Mouse (Mus musculus): ENCODE results near the gene Smoc1.

Gene Smoc1

DNA sequence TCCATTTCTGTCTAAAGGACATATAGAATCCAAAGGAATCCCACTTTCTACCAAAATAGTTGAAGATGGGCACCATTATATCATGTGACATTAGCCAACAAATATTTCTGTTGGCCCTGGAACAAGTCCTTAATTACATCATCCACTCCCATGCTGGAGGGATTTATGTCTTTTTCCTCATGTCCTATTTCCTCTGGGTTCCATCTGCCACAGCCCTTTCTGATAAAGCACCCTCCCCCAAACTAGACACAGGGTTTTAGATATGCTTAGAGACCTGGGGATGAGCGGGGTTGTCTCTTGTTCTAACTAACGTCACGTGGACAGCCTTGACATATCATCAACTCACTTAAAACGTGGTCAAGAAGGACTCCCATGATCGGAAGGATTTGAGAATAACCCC lies 102.1 kb downstream of the Smoc1 start:
- no peak for DNase-seq (ENCODE audit: low read depth, low spot score)

DNA sequence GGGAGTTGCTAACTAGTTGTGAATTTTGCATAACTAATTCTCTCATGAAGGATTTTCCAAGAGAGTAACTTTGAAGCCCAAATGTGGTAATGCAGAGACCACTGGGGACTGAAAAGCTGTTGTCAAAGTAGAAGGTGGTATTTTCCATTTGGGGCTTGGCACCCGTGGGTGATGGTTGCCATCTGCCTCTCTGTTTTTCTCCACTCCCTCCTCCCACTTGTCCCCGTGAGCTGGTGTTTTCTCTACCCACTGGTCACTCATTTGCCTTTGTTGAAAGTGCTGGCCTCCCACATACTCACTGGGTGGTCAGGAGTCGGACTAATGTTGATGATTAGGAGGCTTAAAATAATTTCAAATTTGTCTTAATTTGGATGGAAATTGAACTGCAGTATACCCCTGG lies 104.1 kb downstream of the Smoc1 start:
- no peak for DNase-seq (ENCODE audit: low read depth, low spot score)

DNA sequence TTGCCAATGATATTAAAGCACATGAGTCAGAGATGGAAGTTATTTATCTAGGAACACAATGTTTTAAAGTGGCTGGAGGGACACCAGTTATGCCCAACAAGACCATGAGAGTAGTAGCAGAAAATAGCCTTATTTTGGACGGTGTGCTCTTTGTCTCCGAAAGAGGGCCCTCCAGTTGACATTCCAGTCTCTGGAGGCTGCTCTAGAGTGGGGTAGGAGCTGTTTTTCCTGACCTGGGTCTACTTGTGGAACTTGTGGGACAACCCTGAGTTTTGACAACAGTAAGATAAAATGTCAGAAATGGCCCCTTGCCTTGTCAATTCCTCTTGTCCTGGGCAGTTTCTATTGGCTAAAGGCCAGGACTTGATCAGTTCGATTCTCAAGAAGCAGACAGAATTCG lies 104.5 kb downstream of the Smoc1 start:
- no peak for DNase-seq (ENCODE audit: low read depth, low spot score)

DNA sequence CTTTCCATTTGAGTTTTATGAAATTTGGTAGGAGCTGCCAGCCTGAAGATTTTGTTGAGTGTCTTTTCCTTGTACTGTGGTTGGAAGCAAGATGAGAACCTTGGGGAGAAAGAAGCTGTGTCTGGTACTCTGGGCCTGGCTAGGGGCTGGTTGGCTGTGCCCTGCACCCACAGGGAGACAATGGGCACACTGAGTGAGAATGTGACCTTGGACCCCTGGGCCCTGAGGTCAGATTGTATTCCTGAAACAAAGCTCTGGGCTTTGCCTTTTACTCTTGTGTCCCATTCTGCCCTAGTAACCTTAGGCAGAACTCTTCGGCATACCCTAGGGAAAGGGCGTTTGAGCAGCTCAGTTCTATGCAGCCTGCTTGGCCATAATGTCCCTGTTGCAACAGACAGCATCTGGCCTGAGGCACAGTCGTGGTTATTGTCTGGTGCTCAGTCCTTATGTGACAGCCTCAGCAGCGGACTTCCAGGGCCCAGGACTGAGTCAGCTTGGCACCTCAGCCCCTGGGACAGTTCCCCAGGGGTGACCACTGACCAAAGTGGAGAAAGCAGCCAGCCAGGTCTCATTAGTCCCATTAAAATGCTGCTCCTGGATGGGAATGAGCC lies 106.6 kb downstream of the Smoc1 start:
- no peak for DNase-seq (ENCODE audit: low read depth, low spot score)

DNA sequence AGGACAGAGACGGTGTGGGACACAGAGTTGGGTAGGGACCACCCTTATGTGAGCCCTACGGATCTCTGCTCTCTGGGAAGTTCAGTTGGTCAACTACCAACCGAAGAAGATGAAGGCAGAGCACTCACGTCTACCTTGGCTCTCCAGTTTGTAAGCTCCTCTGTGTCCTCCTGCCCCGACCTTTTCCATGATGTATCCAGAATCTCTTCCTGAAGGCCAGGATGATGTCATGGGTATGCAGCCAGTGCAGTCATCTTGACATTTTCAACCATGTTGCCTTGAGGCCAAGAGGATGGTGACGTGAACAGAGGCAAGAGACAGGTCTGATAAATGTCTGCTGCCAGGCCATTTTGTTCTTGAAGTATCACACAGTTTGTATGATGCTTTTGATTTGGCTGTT lies 111.6 kb downstream of the Smoc1 start:
- DNase-seq (ENCODE audit: low read depth, low spot score) = no peak

DNA sequence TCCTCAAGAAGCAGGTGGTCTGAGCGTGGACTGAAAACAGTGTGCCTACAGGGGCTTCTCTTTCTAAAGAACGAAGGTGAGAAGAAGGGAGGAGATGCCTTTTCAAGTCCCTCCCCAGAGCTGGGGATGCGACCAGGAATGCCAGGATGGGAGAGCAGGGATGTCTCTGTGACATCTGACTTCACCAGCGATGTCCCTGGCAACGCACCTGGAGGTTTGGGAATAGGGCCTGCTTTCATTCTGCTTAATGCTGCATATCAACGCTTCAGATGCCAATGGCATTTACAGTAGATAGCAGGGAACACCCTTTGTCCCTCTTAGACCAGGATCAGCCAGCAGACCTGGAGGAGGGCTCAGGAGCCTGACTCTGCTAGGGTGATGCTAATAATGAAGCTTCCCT lies 112.9 kb downstream of the Smoc1 start:
- no peak for DNase-seq (ENCODE audit: low read depth, low spot score)

DNA sequence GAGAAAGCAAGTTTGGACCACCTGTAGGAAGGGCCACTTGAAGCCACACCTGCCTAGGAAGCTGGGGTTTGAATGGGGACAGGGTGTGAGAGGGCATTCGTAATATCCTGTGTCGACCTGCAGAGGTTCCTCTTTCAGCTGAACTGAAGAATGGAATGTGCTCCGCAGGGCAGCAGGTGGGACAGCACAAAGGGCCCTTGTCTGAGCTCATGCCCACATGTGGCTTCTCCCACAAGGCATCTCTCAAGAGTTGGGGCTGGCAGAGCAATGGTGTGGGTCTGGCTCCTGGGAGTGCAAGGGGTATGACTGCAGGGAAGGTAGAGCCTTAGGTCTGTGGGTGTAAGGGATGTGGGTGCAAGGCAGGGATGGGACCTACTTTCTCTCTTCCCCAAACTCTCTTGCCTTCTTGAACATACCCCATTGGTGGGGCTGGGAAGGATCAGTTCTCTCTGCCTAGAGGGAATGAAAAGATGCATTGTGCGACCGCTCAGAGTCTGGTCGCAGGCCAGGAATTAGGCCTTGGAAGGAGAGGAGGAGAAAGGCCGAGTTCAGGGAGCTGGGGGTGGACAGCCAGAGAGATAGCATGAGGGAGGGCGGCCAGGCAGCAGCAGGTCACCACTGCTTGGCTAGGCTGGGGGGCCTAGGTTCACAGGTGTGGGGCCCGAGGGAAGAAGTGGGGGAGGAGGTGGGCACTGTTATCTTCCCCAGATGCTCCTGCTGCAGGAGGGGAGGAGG lies 114.2 kb downstream of the Smoc1 start:
- DNase-seq (ENCODE audit: low read depth, low spot score) = no peak

DNA sequence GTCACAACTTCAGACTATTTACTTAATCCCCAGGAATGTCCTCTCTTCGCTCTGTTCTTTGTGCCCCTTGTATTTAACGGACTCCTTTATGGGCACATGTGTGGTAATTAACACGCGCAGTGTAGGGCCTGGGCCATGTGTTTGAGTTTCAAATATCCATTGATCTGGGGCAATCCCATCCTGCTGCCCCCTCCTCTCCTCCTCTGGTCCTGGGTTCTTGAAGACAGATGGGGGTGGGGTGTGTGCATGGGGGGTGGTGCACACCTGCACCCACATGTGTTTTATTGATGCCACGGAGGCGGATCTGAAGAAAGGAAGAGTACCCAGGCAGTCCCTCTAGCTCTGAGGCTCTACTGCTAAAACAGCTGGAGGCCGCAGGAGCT lies 114.7 kb downstream of the Smoc1 start:
- DNase-seq (ENCODE audit: low read depth, low spot score) = no peak

DNA sequence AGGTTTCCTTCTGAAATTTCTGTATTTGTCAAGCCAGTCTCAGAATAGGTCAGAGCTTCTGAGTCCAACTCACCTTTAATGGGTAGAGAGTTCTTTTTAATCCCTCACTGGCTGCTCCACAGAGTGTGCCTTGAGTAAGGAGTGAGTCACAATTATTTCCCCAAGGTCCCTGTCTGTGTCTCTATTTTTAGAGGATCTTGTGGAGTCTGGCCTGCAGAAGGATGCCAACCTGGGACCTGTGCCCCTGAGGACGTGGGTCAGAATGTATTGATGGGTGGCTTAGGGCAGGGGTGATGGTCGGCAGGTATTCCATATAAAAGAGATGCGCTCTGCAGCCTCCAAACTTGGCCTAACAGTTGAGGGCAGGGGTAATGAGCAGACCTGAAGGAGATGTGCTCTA lies 115.6 kb downstream of the Smoc1 start:
- no peak for DNase-seq (ENCODE audit: low read depth, low spot score)

DNA sequence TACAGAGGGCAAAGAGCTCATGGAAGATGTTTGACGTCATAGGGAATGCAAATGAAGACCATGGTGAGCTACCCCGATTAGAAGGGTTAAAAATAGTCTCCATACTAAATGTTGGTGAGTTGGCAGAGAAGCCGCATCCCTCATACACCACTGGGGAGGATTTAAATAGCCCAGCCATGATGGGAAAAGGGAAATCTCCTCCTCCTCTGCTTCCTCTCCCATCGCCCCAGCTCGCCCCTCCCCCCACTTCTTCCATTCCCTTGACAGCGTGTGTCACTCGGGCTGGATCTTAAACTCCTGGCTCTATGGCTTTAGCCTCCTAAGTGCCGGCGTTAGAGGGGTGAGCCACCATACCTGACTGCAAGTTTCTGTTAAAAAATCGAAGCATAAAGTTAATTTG lies 117.6 kb downstream of the Smoc1 start:
- no peak for DNase-seq (ENCODE audit: low read depth, low spot score)

DNA sequence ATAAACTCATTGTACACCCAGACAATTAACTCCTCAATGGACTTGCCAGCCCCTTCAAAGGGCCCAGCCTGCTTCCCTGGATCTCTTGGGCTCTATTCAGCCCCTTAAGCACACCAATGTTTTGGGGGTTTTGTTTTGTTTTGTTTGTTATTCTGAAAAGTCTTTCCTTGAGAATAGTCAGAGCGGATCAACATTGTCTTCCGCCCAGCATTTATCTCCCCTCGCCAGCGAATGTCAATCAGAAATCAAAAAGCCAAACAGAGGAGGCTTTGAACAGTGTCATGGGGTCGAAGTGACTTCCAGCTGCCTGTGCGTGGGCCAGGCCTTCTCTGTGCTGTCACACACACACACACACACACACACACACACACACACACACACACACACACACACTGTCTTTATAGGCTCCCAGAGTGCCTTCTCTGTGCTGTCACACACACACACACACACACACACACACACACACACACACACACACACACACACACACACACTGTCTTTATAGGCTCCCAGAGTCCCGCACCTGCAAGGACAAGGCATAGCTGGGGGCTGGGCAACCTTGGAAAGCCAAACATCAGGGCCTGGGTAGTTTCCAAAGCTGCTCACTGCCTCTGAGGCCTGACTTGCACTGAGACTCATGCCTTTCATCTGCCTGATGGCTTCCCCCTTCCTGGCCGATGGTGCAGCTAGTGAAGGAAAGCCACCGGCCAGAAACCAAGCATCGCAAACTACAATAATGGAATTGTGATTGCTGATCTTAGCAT lies 120.0 kb downstream of the Smoc1 start:
- no peak for DNase-seq (ENCODE audit: low read depth, low spot score)

DNA sequence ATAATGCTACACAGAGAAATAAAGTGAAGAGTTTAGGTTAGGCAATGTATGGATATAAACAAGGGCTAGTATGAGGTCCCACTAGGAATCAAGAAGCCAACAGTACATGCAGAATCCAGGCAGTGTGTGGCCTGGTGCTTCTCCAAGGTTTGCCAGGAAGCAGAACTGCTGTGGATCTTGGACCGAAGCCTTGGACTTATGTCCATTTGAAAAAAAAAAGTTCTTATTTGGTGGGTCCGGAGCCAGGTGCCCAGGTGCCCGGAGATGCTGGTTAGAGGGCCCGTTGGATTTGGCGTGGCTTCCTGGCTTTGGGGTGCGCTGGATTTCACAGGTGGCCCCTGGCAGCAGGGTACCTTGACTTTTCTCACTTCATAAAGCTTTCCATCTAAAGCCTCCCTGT lies 121.3 kb downstream of the Smoc1 start:
- no peak for DNase-seq (ENCODE audit: low read depth, low spot score)

DNA sequence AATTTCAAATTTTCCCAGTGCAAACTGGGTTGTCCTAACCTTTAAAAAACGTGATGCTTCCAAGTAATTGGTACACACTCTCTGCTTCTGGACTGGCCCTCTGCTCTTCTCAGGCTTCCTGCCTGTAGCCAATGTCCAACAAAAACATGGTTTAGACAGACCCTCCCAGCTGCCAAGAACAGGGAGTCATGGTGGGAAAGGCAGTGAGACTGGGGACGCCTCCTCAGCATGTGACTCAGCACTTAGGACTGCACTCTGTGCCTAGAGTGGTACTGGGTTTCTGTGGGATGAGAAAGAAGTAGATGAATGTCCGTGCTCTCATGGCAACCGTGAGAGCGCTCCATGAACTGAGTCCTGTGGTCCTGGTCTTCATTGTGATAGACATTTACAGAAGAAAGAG lies 124.3 kb downstream of the Smoc1 start:
- no peak for DNase-seq (ENCODE audit: low read depth, low spot score)

DNA sequence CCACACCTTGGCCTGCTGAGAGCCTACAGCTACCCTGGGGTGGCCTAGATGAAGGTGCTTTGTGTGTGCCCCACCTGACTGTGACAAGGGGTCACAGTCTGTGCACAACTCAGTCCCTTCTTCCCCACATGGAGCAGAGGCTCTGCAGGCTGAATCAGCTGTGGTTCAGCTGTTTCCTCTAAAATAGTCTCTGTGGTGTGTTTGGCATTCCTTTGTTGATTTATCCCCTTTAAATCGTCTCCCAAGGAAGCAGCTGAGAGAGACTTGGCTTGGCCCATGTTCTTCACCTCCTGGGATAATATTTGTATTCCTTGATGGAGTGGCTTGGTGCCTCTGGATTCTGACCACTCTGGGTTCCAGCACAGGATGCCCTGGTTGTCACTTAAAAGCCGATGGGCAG lies 125.5 kb downstream of the Smoc1 start:
- DNase-seq (ENCODE audit: low read depth, low spot score) = no peak

DNA sequence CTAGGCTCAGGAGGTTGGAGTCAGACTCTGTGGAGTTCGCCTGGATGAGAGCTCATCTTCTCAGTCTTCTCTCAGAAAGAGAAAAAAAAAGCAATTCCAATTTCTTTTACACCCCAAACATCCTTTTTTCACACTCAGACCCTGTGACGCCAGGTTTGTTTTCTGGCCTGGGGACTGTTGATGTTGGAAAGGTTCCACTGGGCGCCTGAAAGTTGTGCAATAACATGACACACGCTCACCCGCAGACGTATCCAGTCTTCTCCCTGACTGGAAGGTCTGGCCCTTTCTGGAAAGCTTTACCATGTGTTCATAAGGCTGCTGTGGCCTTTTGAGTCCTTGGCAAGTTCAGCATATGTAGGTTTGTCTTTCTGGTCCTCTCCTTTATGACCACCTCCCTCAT lies 129.1 kb downstream of the Smoc1 start:
- DNase-seq (ENCODE audit: low read depth, low spot score) = no peak

DNA sequence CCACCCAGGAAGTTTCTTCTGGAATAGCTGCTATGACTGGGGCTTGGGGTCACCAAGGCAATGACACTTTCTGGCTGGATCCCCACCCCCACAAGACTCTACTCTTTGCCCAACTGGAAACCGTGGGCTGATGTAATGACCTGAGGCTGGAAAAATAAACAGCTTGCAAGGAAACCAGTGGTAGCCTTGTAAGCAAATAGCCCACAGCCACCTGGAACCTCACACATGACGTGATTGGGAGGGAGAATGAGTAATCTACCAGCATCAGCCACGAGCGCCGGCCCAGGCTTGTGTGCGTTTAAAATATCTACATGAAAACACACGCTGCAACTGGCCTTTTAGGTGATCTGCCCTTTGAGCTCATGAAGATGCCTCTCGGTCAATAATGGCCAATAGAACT lies 130.2 kb downstream of the Smoc1 start:
- no peak for DNase-seq (ENCODE audit: low read depth, low spot score)

DNA sequence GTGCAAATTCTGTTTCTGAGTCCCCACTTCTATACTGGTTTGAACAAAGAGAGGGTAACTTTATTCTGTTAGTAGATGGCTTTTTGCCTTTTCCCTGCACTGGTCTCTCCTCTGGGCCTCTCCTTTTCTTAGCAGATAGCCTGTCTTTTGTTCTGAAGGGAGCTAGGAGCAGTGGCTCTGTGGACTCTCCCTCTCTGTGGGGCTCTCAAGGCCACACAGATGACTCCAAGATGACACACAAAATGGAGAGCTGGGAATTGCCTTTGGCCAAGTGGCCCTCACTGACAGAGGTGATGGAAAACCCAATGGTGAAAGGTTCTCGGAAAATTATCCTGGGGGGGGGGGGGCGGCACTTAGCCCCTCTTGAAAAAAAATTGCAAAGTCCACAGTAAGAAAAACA lies 133.3 kb downstream of the Smoc1 start:
- no peak for DNase-seq (ENCODE audit: low read depth, low spot score)

DNA sequence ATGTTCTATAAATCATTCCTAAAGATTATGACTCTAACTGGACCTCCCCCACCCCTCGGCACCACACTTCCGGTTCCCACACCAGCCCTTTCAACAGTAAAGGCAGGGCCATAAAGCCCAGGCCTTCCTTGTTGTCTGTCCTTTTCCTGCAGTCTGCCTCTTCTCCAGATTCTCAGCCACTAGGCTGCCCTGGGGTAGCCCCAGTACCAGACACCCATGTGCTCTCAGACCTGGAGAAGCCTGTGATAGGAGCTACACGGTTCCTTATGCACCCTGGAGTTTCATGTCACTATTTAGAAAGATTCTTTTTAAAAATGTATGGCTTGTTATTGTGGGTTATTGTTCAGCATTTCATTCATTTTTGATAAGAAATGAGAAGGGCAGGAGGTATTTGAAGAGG lies 133.8 kb downstream of the Smoc1 start:
- DNase-seq (ENCODE audit: low read depth, low spot score) = no peak

DNA sequence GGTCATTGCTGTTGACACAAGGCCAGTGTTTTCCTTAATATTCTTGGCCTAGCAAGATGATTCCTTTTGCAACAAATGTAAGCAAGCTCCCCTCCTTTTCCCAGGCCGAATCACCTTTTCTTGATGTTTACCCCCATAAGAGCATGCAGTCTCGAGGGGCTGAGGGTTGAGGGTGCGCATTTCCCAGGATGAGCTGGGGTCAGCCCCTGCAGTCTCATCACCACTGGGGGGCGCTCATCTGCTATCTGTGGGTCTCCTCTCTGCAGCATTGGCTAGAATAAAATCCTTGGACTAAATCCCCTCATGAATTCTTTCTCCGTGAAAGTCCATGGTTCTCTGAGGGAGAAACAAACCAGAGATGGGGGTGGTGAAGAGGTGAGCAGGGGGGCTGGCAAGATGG lies 134.2 kb downstream of the Smoc1 start:
- peak; percentile 28 for DNase-seq (ENCODE audit: low read depth, low spot score)

DNA sequence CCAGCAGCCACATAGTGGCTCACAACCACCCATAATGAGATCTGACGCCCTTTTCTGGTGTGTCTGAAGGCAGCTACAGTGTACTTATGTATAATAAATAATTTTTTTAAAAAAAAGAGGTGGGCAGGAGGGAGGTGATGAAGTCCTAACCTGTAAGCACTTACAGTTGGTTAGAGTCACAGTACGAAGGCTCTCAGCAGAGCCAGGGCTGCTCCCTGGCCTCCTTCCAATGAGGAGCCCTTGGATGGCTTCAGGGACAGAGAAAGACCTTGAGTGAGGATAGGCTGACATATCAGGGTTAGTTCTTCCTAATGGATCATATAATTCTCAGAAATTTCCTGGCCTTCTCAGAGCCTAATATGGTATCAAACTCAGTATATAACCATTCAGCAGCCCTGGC lies 134.7 kb downstream of the Smoc1 start:
- DNase-seq (ENCODE audit: low read depth, low spot score) = no peak

DNA sequence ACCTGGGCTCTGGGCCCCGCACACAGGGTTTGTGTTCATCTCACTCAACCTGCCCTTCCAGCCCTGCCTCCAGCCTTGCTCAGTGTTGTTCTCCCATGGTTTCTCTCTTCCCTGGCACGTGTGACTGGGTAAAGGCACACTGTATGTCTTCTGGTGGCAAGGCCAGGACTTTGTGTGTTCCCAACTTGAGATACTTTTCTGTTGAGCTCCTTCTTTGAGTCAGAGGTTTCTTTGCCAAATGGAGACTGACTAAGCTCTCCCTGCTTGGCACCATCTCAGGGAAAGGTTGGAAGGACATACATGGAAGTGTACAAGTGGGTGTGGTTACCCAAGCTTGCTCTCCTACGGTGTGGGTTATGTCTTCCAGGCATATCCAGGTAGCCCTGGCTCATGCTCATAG lies 136.5 kb downstream of the Smoc1 start:
- DNase-seq (ENCODE audit: low read depth, low spot score) = no peak

DNA sequence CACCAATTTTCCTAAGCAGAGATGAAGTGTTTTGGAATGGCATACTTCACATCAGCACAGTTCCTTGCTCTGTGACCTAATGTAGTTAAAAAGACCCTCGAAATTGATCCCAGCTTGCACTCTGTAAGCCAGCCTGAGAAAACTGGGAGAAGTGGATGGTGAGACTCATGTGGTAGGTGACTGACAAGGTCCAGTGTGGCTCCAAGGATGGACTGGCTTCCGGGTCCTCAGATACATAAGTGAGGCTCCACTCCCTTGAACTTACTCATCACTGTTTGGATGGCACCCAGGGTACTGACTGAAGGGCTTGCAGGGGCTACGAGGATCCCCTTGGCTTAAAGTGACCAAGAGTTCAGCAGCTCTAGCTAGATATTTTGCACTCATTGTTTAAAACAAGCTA lies 137.0 kb downstream of the Smoc1 start:
- no peak for DNase-seq (ENCODE audit: low read depth, low spot score)

DNA sequence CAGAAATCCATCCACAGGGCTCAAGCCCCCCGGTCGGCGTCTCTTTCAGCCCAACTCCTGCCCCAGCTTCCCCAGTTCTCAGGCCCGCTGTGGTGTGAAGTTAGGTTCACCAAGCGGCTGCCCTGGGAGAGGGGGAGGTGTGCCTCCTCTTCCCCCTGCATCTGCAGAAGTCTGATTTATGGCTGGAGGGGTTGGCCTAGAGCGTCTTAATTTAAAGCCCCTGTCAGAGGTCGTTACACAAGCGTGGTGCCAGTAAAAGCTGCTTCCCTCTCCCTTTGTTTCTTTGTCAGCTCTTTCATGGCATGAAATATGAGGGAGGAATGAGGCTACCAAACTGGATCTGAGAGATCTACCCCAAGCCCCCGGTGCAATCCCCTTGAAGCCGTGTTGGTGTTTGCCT lies 139.5 kb downstream of the Smoc1 start:
- DNase-seq (ENCODE audit: low read depth, low spot score) = no peak
